Mouse (Mus musculus) MEL (cell line): ENCODE data around the gene Uba3. TPM values are rescaled to one million over a fixed set of nuclear protein-coding genes. Genes with fewer than 3 reads are reported as not detected.

Experiments used
- DNase-seq: peaks from one replicate; pipeline ENCODE4 v3.0.0; 2011; ENCODE audit warnings: low read depth, low spot score
- H3K27ac ChIP-seq: 2 replicates; pipeline ENCODE4 v1.5.1; 2012; ENCODE audit warnings: low read depth, mild to moderate bottlenecking, control low read depth, low read length, moderate library complexity; ENCODE audit not compliant: control insufficient read depth
- H3K27me3 ChIP-seq, 2 experiments: fragments of 150-350 bp in 1 of 2; sonication (generic) in 1 of 2; 2 replicates each; pipeline ENCODE4 v1.6.1; 2012; ENCODE audit warnings: low read length in 2 of 2, mild to moderate bottlenecking in 2 of 2, improper control_type of control experiment in 1 of 2, moderate library complexity in 1 of 2; ENCODE audit not compliant: insufficient read depth in 2 of 2, control insufficient read depth in 1 of 2
- H3K36me3 ChIP-seq, 2 experiments: 2 replicates each; pipeline ENCODE4 v1.6.1; 2012 to 2014; ENCODE audit warnings: low read length in 2 of 2, improper control_type of control experiment in 1 of 2, inconsistent platforms in 1 of 2, mild to moderate bottlenecking in 1 of 2; ENCODE audit not compliant: insufficient read depth in 2 of 2, control insufficient read depth in 1 of 2
- H3K4me1 ChIP-seq, 2 experiments: fragments of 150-350 bp in 1 of 2; sonication (generic) in 1 of 2; 2 replicates each; pipeline ENCODE4 v1.6.1; 2012; ENCODE audit warnings: low read length in 2 of 2, improper control_type of control experiment in 1 of 2, mild to moderate bottlenecking in 1 of 2; ENCODE audit not compliant: insufficient read depth in 2 of 2, control insufficient read depth in 1 of 2
- H3K4me3 ChIP-seq, 2 experiments: fragments of 150-350 bp in 1 of 2; sonication (generic) in 1 of 2; 2 replicates each; pipeline ENCODE4 v1.5.1; 2012; ENCODE audit warnings: low read depth in 2 of 2, low read length in 2 of 2, mild to moderate bottlenecking in 2 of 2, moderate library complexity in 2 of 2, control low read depth in 1 of 2, improper control_type of control experiment in 1 of 2; ENCODE audit not compliant: control insufficient read depth in 1 of 2, insufficient read depth in 1 of 2
- H3K79me2 ChIP-seq: 2 replicates; pipeline ENCODE4 v1.6.1; 2012; ENCODE audit warnings: mild to moderate bottlenecking, low read length, moderate library complexity; ENCODE audit not compliant: control insufficient read depth, poor library complexity, insufficient read depth
- H3K9ac ChIP-seq: 2 replicates; pipeline ENCODE4 v1.6.1; 2012; ENCODE audit warnings: low read depth, mild to moderate bottlenecking, control low read depth, low read length, moderate library complexity; ENCODE audit not compliant: control insufficient read depth, poor library complexity, severe bottlenecking
- H3K9me3 ChIP-seq: fragments of 150-350 bp; sonication (generic); replicated peaks from 2 replicates; pipeline ENCODE4 v1.6.1; 2012; ENCODE audit warnings: mild to moderate bottlenecking, low read length, improper control_type of control experiment, moderate library complexity; ENCODE audit not compliant: insufficient read depth
- CHD1 ChIP-seq: IDR thresholded peaks from 2 replicates; pipeline ENCODE4 v1.6.1; 2012; ENCODE audit warnings: low read depth, mild to moderate bottlenecking, inconsistent platforms, low read length, improper control_type of control experiment
- CHD2 ChIP-seq: IDR thresholded peaks from 2 replicates; pipeline ENCODE4 v1.6.1; 2011; ENCODE audit warnings: low read length, improper control_type of control experiment
- ETS1 ChIP-seq: IDR thresholded peaks from 2 replicates; pipeline ENCODE4 v1.6.1; 2012; ENCODE audit warnings: low read depth, mild to moderate bottlenecking, inconsistent platforms, low read length, improper control_type of control experiment, moderate library complexity
- JUND ChIP-seq: IDR thresholded peaks from 2 replicates; pipeline ENCODE4 v1.6.1; 2011; ENCODE audit warnings: low read depth, mild to moderate bottlenecking, improper control_type of control experiment, low read length
- MAFK ChIP-seq: IDR thresholded peaks from 2 replicates; pipeline ENCODE4 v1.6.1; 2011; ENCODE audit warnings: low read depth, mild to moderate bottlenecking, low read length, improper control_type of control experiment, borderline replicate concordance
- MAZ ChIP-seq: IDR thresholded peaks from 2 replicates; pipeline ENCODE4 v1.6.1; 2012; ENCODE audit warnings: low read depth, mild to moderate bottlenecking, inconsistent platforms, low read length, improper control_type of control experiment
- MXI1 ChIP-seq: IDR thresholded peaks from 2 replicates; pipeline ENCODE4 v1.6.1; 2011; ENCODE audit warnings: mild to moderate bottlenecking, low read depth, low read length, improper control_type of control experiment
- MYC ChIP-seq: IDR thresholded peaks from 2 replicates; pipeline ENCODE4 v1.6.1; 2011; ENCODE audit warnings: low read depth, mild to moderate bottlenecking, low read length, improper control_type of control experiment, moderate library complexity
- NELFE ChIP-seq: IDR thresholded peaks from 2 replicates; pipeline ENCODE4 v1.6.1; 2011; ENCODE audit warnings: low read depth, low read length, improper control_type of control experiment
- POLR2A ChIP-seq, 2 experiments: IDR thresholded peaks; 2 replicates each; pipeline ENCODE4 v1.6.1; 2011 to 2012; ENCODE audit warnings: low read length in 2 of 2, mild to moderate bottlenecking in 2 of 2, control low read depth in 1 of 2, improper control_type of control experiment in 1 of 2, low read depth in 1 of 2, moderate library complexity in 1 of 2; ENCODE audit not compliant: control insufficient read depth in 1 of 2, insufficient read depth in 1 of 2, poor library complexity in 1 of 2
- SMC3 ChIP-seq: IDR thresholded peaks from 2 replicates; pipeline ENCODE4 v1.6.1; 2011; ENCODE audit warnings: low read depth, low read length, improper control_type of control experiment
- TAL1 ChIP-seq: IDR thresholded peaks from 2 replicates; pipeline ENCODE4 v1.6.1; 2012; ENCODE audit warnings: mild to moderate bottlenecking, inconsistent platforms, low read length, moderate library complexity, mixed read lengths
- TBP ChIP-seq: IDR thresholded peaks from 2 replicates; pipeline ENCODE4 v1.8.0; 2011; ENCODE audit warnings: low read depth, low read length, improper control_type of control experiment
- TCF12 ChIP-seq: IDR thresholded peaks from 2 replicates; pipeline ENCODE4 v1.6.1; 2014; ENCODE audit warnings: low read depth, mild to moderate bottlenecking, inconsistent platforms, low read length, improper control_type of control experiment, moderate library complexity
- UBTF ChIP-seq: IDR thresholded peaks from 2 replicates; pipeline ENCODE4 v1.6.1; 2012; ENCODE audit warnings: low read depth, mild to moderate bottlenecking, inconsistent platforms, low read length, improper control_type of control experiment, moderate library complexity, borderline replicate concordance; ENCODE audit not compliant: insufficient read depth
- USF1 ChIP-seq: IDR thresholded peaks from 2 replicates; pipeline ENCODE4 v1.6.1; 2014; ENCODE audit warnings: low read depth, mild to moderate bottlenecking, inconsistent platforms, low read length, improper control_type of control experiment, moderate library complexity
- USF2 ChIP-seq, 2 experiments: IDR thresholded peaks; 2 replicates each; pipeline ENCODE4 v1.6.1; 2011 to 2012; ENCODE audit warnings: improper control_type of control experiment in 2 of 2, low read length in 2 of 2, borderline replicate concordance in 1 of 2, inconsistent platforms in 1 of 2, low read depth in 1 of 2, mild to moderate bottlenecking in 1 of 2; ENCODE audit not compliant: insufficient read depth in 1 of 2
- ZC3H11A ChIP-seq: IDR thresholded peaks from 2 replicates; pipeline ENCODE4 v1.6.1; 2012; ENCODE audit warnings: low read depth, mild to moderate bottlenecking, inconsistent platforms, low read length, improper control_type of control experiment
- ZMIZ1 ChIP-seq: IDR thresholded peaks from 2 replicates; pipeline ENCODE4 v1.6.1; 2012; ENCODE audit warnings: low read depth, mild to moderate bottlenecking, inconsistent platforms, low read length, improper control_type of control experiment, moderate library complexity
- polyA plus RNA-seq, 2 experiments: library from polyadenylated mRNA; stranded (reverse) in 1 of 2; unstranded in 1 of 2; fragments of >175 nt in 1 of 2; fragments of >200 nt in 1 of 2; gene quantifications; 2 replicates each; pipeline versions ENCODE4 v1.2.1 to v1.2.4; 2012; ENCODE audit warnings: low replicate concordance in 2 of 2, low read depth in 1 of 2; ENCODE audit not compliant: insufficient read length in 2 of 2, insufficient read depth in 1 of 2, missing spikeins in 1 of 2
- total RNA-seq: library from RNA; depleted of rRNA; stranded (reverse); fragments of 300-350 nt; gene quantifications from 2 replicates; pipeline ENCODE4 v1.2.3, GENCODE M21; 2012

The Uba3 gene
- total and polyA plus RNA-seq, 3 experiments, result 37.1 to 38.1 TPM; not detected in 1

DNA sequence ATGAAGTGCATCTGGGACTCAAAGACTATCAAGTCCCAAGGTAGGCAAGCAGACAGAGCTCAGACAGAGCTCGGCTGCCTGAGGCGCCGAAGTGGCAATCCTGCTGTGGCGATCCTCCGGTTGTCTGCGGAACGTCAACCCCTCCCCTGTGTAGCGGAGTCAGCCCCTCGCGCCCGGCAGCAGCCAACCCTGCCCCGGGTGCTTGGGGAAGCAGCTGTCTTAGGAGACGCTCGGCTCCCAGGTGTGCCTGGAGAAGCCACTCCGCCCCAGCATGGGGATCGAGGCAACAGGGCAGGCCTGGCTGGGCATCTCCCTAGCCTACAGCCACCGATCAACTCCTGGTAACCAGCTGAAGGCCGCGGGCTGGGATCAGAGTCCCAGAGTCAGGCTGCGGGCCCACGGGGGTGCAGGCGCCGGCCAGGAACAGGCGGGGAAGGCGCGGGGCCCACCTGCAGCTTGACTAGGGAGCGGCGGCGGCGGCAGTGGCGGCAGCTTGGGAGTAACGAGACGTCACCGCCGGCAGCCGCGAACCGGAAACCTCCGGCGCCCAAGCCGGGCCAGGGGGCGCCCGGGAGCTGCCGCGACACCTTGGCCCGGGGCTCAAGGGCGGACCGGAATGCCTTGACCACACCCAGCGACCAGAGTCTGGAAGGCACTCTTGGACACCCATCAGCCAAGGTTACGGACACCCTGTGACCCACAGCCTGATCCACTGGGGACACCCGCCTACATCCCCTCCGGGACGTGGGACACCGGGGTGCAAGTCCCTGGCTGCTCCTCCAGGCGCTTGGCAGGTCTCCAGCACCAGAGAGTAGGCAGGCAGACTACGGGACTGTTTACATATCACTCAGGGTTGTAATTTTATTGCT lies 56.8 kb downstream of the Uba3 start, which contains the start of gene Eogt (continued):
- TF ChIP-seq ZMIZ1 (no peak), MAZ (no peak), TCF12 (no peak; the same call in 1 of the 2 replicates), POLR2A (IDR thresholded peaks at IDR 0.05; ENCODE audit: control insufficient read depth in 1 of 2, insufficient read depth in 1 of 2, low read depth in 1 of 2, low read length in 2 of 2, poor library complexity in 1 of 2) (peak; percentile 43 to 69; a peak in 2 of 4 replicates), TAL1 (no peak), MAFK (no peak), ETS1 (0 out of 2 replicates have a peak, but pooled peaks have one; percentile 25), MYC (no peak), NELFE (no peak; the same call in none of the 2 replicates), TBP (0 out of 2 replicates have a peak, but pooled peaks have one; percentile 48), ZC3H11A (no peak), CHD1 (no peak), SMC3 (no peak), USF2 (IDR thresholded peaks at IDR 0.05; ENCODE audit: borderline replicate concordance in 1 of 2, insufficient read depth in 1 of 2, low read depth in 1 of 2, low read length in 2 of 2) (no peak)

DNA sequence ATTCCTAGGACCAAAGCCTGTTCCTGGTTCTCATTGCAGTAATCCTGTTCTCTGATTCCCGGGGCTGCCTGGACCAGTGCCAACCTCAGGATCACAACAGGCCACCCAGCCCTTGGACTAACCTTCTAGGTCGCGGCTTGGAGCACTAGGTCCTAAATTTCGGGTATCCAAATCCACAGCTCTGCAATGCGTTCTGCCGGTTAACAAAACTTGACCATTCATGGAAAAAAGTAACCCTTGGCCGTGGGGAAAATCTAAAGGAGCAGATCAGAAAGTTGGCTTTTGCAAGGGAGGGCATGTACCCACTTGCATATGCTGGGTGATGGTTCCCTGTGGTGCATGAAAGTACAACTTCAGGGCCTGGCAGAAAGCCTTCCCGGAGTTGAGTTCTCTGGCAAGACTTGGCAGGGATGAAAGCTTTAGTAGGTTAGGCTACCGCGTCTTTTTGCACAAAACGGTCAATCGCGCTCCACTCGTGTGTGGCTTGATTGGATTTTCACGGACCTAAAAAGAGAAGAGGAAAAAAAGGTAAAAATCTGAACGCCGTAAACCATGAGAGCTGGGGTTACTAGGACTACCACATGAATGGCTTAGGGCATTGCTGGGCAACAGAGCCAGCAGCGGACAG lies 57.6 kb downstream of the Uba3 start:
- Histone ChIP-seq H3K27ac (no peak overlapping the region), H3K36me3 (peaks cover 0 to 3% of the 10 kb centered on the region in 2 experiments; a peak in 3 of 4 replicates), H3K9ac (peak overlapping the region; percentile 77), H3K9me3 (no peaks in the 10 kb centered on the region), H3K79me2 (no peaks in the 10 kb centered on the region; the same call in 1 of the 2 replicates), H3K4me3 (peak overlapping the region; percentile 67 to 94), H3K27me3 (no peaks in the 10 kb centered on the region), H3K4me1 (peaks cover 0 to 7% of the 10 kb centered on the region in 2 experiments; a peak in 2 of 4 replicates)
- TF ChIP-seq JUND, result no peak
- no peak for TF ChIP-seq TCF12
- TF ChIP-seq NELFE, result no peak
- no peak for TF ChIP-seq CHD1
- TF ChIP-seq USF2 (IDR thresholded peaks at IDR 0.05; ENCODE audit: borderline replicate concordance in 1 of 2, insufficient read depth in 1 of 2, low read depth in 1 of 2, low read length in 2 of 2), result no peak
- TF ChIP-seq CHD2, result no peak
- no peak for TF ChIP-seq UBTF
- no peak for TF ChIP-seq USF1
- no peak for TF ChIP-seq MXI1
- no peak for TF ChIP-seq ETS1
- no peak for TF ChIP-seq TBP
- no peak for DNase-seq
